Mouse (Mus musculus) layer of hippocampus, postnatal 10 days (tissue): Measurements from ENCODE around the gene Tgfbrap1. TPM values are rescaled to one million over a fixed set of nuclear protein-coding genes. Genes with fewer than 3 reads are reported as not detected.
"Not testable (repeated sequence)": the region's sequence is repeated elsewhere in the genome, so short reads cannot be mapped to it uniquely, and the experiment has no call there.

Experiments used
- DNase-seq, 2 experiments: peaks; one replicate each; pipeline ENCODE4 v3.0.0; 2021; ENCODE audit warnings: low spot score in 2 of 2
- long read RNA-seq: library from polyadenylated mRNA; stranded (forward); transcript quantifications from one replicate; pipeline ENCODE4 v2.0.0, GENCODE M21; 2023
- total RNA-seq, 2 experiments: library from RNA; stranded (reverse); gene quantifications; 2 replicates each; pipeline ENCODE4 v1.2.3; 2021

Gene Tgfbrap1
- 10 to 100 TPM; 29.4 to 41.7 TPM for total RNA-seq
- long read RNA-seq, full-length matches to known transcripts, result 9 of 29 reads
- long read RNA-seq, partial matches to known transcripts, result 1 of 29 reads
- long read RNA-seq, other reads (novel, unspliced or antisense), result 19 of 29 reads

GRCm38 (mm10) chr1:43098031-43098984 lies at the start of gene Tgfbrap1, which contains the start of gene AI597479:
Gene Tgfbrap1 (minus strand): TSS chr1:43098637.
Gene AI597479 (plus strand): TSS chr1:43098710.
- DNase-seq, result peak; percentile 95 to 96

DNA sequence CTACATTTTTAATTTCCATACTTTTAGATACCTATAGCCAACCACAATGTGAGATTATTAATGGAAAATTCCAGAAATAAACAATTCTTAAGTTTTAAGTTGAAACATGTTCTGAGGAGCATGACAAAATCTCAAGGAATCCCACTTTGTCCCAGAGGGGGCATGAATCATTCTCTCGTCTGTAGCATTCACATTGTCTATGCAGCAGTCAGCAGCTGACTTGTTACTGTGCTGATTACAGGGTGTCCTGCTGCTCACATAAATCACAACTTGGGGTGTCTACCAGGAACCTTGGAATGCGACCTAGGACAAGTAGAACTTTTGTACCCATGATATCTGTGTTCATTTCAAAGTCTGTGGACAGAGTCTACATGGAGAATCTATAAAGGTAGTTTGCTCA lies 49.0 kb upstream of the Tgfbrap1 start:
- no peak for DNase-seq

- no peak for DNase-seq
Measured at GRCm38 (mm10) chr1:43145388-43145787, 47.0 kb upstream of the Tgfbrap1 start.

DNA sequence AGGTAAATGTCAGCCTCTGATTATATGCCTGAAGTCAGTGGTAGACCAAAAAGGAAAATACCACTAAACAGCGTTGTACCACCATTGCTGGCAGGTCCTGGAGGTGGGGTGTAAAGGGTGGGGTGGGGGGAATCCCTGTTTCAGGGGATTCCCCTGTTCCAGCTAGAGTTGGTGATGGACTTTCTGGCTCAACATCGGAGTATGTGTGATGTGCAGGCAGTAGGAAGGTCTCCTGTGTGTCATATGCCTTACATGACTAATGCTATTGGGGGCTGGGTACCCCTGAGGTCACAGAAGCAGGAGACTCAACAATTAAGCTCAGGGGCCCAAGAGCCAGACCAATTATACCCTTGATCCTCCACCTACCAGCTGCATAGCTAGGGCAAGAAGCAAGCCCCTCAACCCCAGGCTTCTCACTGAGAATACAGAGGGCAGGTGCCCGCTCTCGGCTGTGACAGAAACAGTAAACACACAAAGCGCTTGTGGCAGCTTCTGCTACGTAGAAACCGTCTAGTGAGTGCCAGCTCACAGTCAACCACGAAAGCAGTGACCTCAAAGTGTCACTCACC lies 46.0 kb upstream of the Tgfbrap1 start:
- DNase-seq, result no peak

DNA sequence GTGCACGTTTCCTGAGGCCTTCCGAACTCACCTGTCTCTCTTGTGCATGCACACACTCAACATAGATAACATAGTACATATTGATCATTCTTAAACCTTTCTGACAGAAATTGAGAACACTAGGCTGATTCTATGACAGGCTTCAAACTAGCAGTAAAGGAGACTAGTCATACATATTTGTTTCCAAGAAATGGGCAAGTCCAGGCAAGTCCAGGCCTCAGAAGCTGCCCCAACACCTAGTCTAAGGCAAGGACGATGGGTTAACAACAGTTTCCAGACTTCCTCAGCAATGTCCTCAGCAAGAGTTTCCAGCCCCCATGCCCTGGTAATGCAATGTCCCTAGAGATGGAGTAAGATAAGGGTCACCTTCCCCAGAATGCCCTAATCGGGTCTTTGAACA lies 45.4 kb upstream of the Tgfbrap1 start:
- DNase-seq, result no peak

GRCm38 (mm10) chr1:43143284-43143683 lies 44.8 kb upstream of the Tgfbrap1 start:
- no peak for DNase-seq

DNA sequence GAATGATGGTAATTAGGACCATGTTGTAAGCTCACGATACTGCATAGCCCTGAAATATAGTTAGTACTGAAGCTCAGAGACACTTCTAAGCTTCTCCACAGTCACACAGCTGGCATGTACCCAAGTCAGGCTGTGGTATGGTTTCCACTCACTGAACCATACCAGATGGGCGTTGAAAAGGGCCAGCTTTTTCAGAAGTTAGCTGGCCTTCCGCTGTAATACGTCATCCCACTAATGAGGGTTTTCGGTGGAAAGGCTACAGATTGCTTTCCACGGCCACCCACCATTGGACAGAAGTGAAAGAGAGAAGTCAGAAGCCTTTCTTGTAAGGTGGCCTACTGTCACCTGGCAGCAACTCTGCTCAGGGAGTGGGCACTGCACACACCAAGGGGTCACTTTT lies 44.4 kb upstream of the Tgfbrap1 start:
- no peak for DNase-seq

GRCm38 (mm10) chr1:43141555-43141961 lies 43.1 kb upstream of the Tgfbrap1 start:
- DNase-seq, result no peak

- peak; percentile 88 to 90 for DNase-seq
Measured at GRCm38 (mm10) chr1:43139587-43140266, 41.3 kb upstream of the Tgfbrap1 start.

DNA sequence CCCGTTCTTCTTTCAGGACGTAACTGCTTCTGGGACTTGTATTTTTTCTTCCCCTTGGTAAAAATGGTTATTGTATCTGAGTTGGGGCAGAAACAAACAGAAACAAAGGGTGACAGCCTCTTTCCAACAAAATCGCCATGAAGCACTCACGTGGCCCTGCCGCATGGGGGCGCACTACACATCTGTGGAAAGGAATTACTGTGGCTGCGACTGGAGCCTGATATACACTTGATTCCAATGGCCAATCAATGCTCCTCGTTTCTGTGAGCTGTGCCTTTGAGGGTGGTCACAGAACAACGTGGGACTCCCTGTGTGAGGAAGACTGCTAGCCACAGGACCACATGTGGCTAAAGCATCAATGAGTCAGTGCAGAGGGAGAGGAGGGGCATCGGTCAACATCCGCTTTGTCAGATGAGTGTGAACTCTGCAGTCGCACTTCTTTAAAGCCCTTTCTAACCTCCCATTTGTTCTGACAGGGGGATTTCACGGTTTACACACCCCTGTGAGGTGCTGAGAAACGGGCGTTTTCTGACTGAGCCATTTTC lies 39.9 kb upstream of the Tgfbrap1 start:
- no peak for DNase-seq

GRCm38 (mm10) chr1:43137334-43137733 lies 38.9 kb upstream of the Tgfbrap1 start:
- DNase-seq, result no peak

GRCm38 (mm10) chr1:43136488-43137029 lies 38.1 kb upstream of the Tgfbrap1 start:
- not testable (repeated sequence) for DNase-seq

- DNase-seq, result no peak
Measured at GRCm38 (mm10) chr1:43131591-43131990, 33.2 kb upstream of the Tgfbrap1 start.

- DNase-seq, result no peak
Measured at GRCm38 (mm10) chr1:43130219-43130981, 32.0 kb upstream of the Tgfbrap1 start.

GRCm38 (mm10) chr1:43127820-43128610 lies 29.6 kb upstream of the Tgfbrap1 start:
- DNase-seq, result no peak

DNA sequence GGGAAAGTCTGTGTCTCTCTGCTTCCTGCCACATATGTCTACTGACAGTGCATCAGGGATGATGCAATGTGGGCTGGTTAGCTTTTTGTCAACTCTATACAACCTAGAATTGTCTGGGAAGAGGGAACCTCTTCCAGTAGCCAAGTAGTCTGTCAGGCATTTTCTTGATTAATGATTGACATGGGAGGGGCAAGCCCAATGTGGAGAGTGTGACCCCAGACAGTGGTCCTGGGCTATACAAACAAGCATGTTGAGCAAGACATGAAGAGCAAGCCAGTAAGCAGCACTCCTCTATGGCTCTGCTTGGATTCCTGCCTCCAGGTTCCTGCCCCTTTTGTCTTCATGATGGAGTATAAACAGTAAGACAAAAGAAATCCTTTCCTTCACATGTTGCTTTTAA lies 28.8 kb upstream of the Tgfbrap1 start:
- DNase-seq, result no peak

- DNase-seq, result no peak
Measured at GRCm38 (mm10) chr1:43124726-43125125, 26.3 kb upstream of the Tgfbrap1 start.

GRCm38 (mm10) chr1:43122616-43123015 lies 24.2 kb upstream of the Tgfbrap1 start:
- no peak for DNase-seq

- no peak for DNase-seq
Measured at GRCm38 (mm10) chr1:43120950-43121349, 22.5 kb upstream of the Tgfbrap1 start.
